Mouse (Mus musculus): ENCODE measurements around the gene Tex38.
A peak's percentile ranks its signal among the peaks of the same experiment; 100 is the strongest.

DNA sequence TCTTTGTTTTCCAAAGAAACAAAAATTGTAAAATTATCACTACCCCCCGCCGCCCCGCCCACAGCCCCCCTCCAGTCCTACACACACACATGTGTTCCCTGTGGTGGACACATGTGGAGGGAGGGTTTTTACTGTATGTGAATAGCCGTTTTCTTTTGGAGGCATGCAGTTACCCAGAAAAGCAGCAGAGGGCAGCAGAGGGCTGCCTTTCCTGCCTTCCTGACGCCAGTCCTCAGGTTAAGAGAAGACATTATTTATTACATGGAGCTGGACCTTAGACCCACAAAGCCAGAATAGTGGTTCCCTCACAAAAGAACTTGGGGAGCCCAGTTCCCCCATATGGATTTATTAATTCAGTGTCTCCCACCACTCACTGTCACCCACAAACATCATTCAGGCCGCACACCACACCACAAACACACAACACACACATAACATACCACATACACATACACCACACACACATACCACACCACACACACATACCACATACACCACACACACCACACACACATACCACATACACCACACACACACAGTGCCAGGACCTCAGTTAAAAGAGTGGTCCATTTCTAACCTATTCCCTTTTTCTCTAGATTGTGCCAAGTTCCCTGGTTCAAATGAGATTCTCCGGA lies 49.1 kb downstream of the Tex38 start:
- peak; percentile 78 for TF ChIP-seq CTCF (IDR thresholded peaks at IDR 0.05; ENCODE audit: insufficient read depth, low read depth, low read length)
- TF ChIP-seq POLR2A (IDR thresholded peaks at IDR 0.05; ENCODE audit: insufficient read depth, low read depth, low read length) = no peak

Measured in olfactory bulb, adult 2 months (tissue).